Mouse (Mus musculus): ENCODE measurements around the gene Swap70. TPM values are rescaled to one million over a fixed set of nuclear protein-coding genes. Genes with fewer than 3 reads are reported as not detected.

The Swap70 gene
- polyA plus RNA-seq, 1 experiment, result 8.4 TPM

DNA sequence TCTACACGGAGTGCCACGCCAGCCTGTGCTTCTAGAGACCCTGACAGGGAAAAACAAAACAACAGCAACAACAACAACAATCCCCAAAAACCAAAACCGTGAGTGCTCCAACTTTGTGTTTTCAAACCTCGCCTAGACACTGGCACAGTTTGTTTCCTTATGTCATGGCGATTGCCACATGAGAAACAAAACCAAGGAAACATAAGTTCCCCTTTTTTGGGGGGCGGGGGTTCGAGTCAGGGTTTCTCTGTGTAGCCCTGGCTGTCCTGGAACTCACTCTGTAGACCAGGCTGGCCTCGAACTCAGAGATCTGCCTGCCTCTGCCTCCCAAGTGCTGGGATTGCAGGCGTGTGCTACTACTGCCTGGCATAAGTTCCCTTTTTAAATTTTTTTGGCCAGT lies 46.5 kb downstream of the Swap70 start:
- Histone ChIP-seq H3K36me3 (replicated peaks; ENCODE audit: low read length) (peaks cover 20% of the 10 kb centered on the region), H3K4me1 (peaks cover 59% of the 10 kb centered on the region), H3K27me3 (replicated peaks) (no peaks in the 10 kb centered on the region), H3K4me3 (replicated peaks) (no peak overlapping the region), H3K9me3 (no peaks in the 10 kb centered on the region)
- TF ChIP-seq GATA1 (IDR thresholded peaks at IDR 0.05; ENCODE audit: borderline replicate concordance, low read length), result no peak
- no peak for TF ChIP-seq FLI1 (IDR thresholded peaks at IDR 0.05; ENCODE audit: low read length)

GRCm38 (mm10) chr7:110268511-110268910 lies 47.0 kb downstream of the Swap70 start:
- Histone ChIP-seq H3K4me3 (replicated peaks) (no peak overlapping the region), H3K27me3 (replicated peaks) (no peaks in the 10 kb centered on the region), H3K36me3 (replicated peaks; ENCODE audit: low read length) (peaks cover 25% of the 10 kb centered on the region), H3K4me1 (peaks cover 59% of the 10 kb centered on the region), H3K9me3 (no peaks in the 10 kb centered on the region)
- TF ChIP-seq GATA1 (IDR thresholded peaks at IDR 0.05; ENCODE audit: borderline replicate concordance, low read length) (no peak), FLI1 (IDR thresholded peaks at IDR 0.05; ENCODE audit: low read length) (no peak)

GRCm38 (mm10) chr7:110269777-110270176 lies 48.3 kb downstream of the Swap70 start:
- TF ChIP-seq GATA1 (IDR thresholded peaks at IDR 0.05; ENCODE audit: borderline replicate concordance, low read length) (no peak), FLI1 (IDR thresholded peaks at IDR 0.05; ENCODE audit: low read length) (no peak)
- H3K4me3 ChIP-seq (replicated peaks), result peak overlapping the region; percentile 79
- peaks cover 62% of the 10 kb centered on the region for H3K4me1 ChIP-seq
- peaks cover 37% of the 10 kb centered on the region for H3K36me3 ChIP-seq (replicated peaks; ENCODE audit: low read length)
- H3K27me3 ChIP-seq (replicated peaks), result no peaks in the 10 kb centered on the region
- no peaks in the 10 kb centered on the region for H3K9me3 ChIP-seq

DNA sequence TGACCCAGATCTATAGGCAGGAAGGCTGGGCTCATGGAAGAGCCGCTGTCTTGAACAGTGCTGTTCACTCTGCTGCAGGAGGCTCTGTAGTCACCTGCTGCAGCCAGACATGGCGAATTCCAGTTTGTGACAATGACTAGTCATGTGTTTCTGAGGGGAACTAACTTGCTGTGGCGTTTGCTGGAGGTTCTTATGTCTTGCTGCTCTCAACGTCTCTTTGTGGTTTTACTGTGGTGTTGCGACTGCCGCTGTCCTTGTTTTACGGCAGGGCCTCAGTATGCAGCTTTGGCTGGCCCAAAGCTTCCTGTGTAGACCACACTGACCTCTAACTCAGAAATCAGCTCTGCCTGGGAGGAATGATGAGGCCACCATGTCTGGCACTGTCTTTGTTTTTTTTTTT lies 48.9 kb downstream of the Swap70 start:
- Histone ChIP-seq H3K9me3 (no peaks in the 10 kb centered on the region), H3K4me3 (replicated peaks) (peak overlapping the region; percentile 79), H3K4me1 (peaks cover 59% of the 10 kb centered on the region), H3K36me3 (replicated peaks; ENCODE audit: low read length) (peaks cover 42% of the 10 kb centered on the region), H3K27me3 (replicated peaks) (no peaks in the 10 kb centered on the region)
- TF ChIP-seq GATA1 (IDR thresholded peaks at IDR 0.05; ENCODE audit: borderline replicate concordance, low read length) (no peak), FLI1 (IDR thresholded peaks at IDR 0.05; ENCODE audit: low read length) (no peak)

- H3K36me3 ChIP-seq (replicated peaks; ENCODE audit: low read length), result peaks cover 56% of the 10 kb centered on the region
Measured at GRCm38 (mm10) chr7:110271814-110272213, 50.3 kb downstream of the Swap70 start.

GRCm38 (mm10) chr7:110272434-110272833 lies 50.9 kb downstream of the Swap70 start:
- peaks cover 70% of the 10 kb centered on the region for H3K4me1 ChIP-seq
- no peaks in the 10 kb centered on the region for H3K27me3 ChIP-seq (replicated peaks)
- no peak overlapping the region for H3K4me3 ChIP-seq (replicated peaks)
- peaks cover 59% of the 10 kb centered on the region for H3K36me3 ChIP-seq (replicated peaks; ENCODE audit: low read length)
- no peaks in the 10 kb centered on the region for H3K9me3 ChIP-seq
- TF ChIP-seq FLI1 (IDR thresholded peaks at IDR 0.05; ENCODE audit: low read length) (no peak), GATA1 (IDR thresholded peaks at IDR 0.05; ENCODE audit: borderline replicate concordance, low read length) (no peak)

More at GRCm38 (mm10) chr7:110271814-110272213, 50.3 kb downstream of the Swap70 start:
- Histone ChIP-seq H3K9me3 (no peaks in the 10 kb centered on the region), H3K4me1 (peaks cover 67% of the 10 kb centered on the region), H3K27me3 (replicated peaks) (no peaks in the 10 kb centered on the region), H3K4me3 (replicated peaks) (no peak overlapping the region)
- no peak for TF ChIP-seq FLI1 (IDR thresholded peaks at IDR 0.05; ENCODE audit: low read length)
- TF ChIP-seq GATA1 (IDR thresholded peaks at IDR 0.05; ENCODE audit: borderline replicate concordance, low read length), result no peak

- TF ChIP-seq FLI1 (IDR thresholded peaks at IDR 0.05; ENCODE audit: low read length), result no peak
- no peak for TF ChIP-seq GATA1 (IDR thresholded peaks at IDR 0.05; ENCODE audit: borderline replicate concordance, low read length)
- Histone ChIP-seq H3K4me3 (replicated peaks) (no peak overlapping the region), H3K36me3 (replicated peaks; ENCODE audit: low read length) (peaks cover 93% of the 10 kb centered on the region)
Measured at GRCm38 (mm10) chr7:110277734-110278245, 56.3 kb downstream of the Swap70 start.

GRCm38 (mm10) chr7:110279183-110279582 lies 57.7 kb downstream of the Swap70 start:
- Histone ChIP-seq H3K36me3 (replicated peaks; ENCODE audit: low read length) (peaks cover 84% of the 10 kb centered on the region), H3K4me3 (replicated peaks) (no peak overlapping the region), H3K4me1 (peaks cover 40% of the 10 kb centered on the region), H3K27me3 (replicated peaks) (peaks cover 2% of the 10 kb centered on the region), H3K9me3 (peaks cover 8% of the 10 kb centered on the region)
- TF ChIP-seq GATA1 (IDR thresholded peaks at IDR 0.05; ENCODE audit: borderline replicate concordance, low read length) (no peak), FLI1 (IDR thresholded peaks at IDR 0.05; ENCODE audit: low read length) (no peak)

More at GRCm38 (mm10) chr7:110277734-110278245, 56.3 kb downstream of the Swap70 start:
- peaks cover 2% of the 10 kb centered on the region for H3K27me3 ChIP-seq (replicated peaks)
- H3K4me1 ChIP-seq, result peaks cover 39% of the 10 kb centered on the region
- peaks cover 8% of the 10 kb centered on the region for H3K9me3 ChIP-seq

- H3K9me3 ChIP-seq, result peaks cover 8% of the 10 kb centered on the region
- TF ChIP-seq FLI1 (IDR thresholded peaks at IDR 0.05; ENCODE audit: low read length) (no peak), GATA1 (IDR thresholded peaks at IDR 0.05; ENCODE audit: borderline replicate concordance, low read length) (no peak)
- peaks cover 11% of the 10 kb centered on the region for H3K27me3 ChIP-seq (replicated peaks)
- H3K36me3 ChIP-seq (replicated peaks; ENCODE audit: low read length), result peaks cover 77% of the 10 kb centered on the region
- peaks cover 50% of the 10 kb centered on the region for H3K4me1 ChIP-seq
- H3K4me3 ChIP-seq (replicated peaks), result no peak overlapping the region
Measured at GRCm38 (mm10) chr7:110281435-110282256, 60.1 kb downstream of the Swap70 start.

GRCm38 (mm10) chr7:110282797-110283196 lies 61.3 kb downstream of the Swap70 start:
- TF ChIP-seq FLI1 (IDR thresholded peaks at IDR 0.05; ENCODE audit: low read length), result no peak
- TF ChIP-seq GATA1 (IDR thresholded peaks at IDR 0.05; ENCODE audit: borderline replicate concordance, low read length), result no peak
- H3K36me3 ChIP-seq (replicated peaks; ENCODE audit: low read length), result peaks cover 65% of the 10 kb centered on the region
- H3K4me3 ChIP-seq (replicated peaks), result no peak overlapping the region
- peaks cover 14% of the 10 kb centered on the region for H3K27me3 ChIP-seq (replicated peaks)
- H3K4me1 ChIP-seq, result peaks cover 56% of the 10 kb centered on the region
- peaks cover 8% of the 10 kb centered on the region for H3K9me3 ChIP-seq

All from megakaryocyte, embryonic 14.5 days (primary cell).